Mouse (Mus musculus) stomach, embryonic 15.5 days (tissue): ENCODE data around the gene Mpped2. TPM values are rescaled to one million over a fixed set of nuclear protein-coding genes. Genes with fewer than 3 reads are reported as not detected.

ENCODE experiments used
- ATAC-seq: fragments of 200-750 bp; cut with Nextera tagmentation; 2 replicates; pipeline ENCODE4 v1.8.0; 2017; ENCODE audit warnings: low read depth, moderate number of reproducible peaks, moderate TSS enrichment; ENCODE audit not compliant: insufficient read depth, low FRiP score
- H3K27ac ChIP-seq: fragments of 300-500 bp; sonication (generic); 2 replicates; pipeline ENCODE4 v1.5.1; 2015; ENCODE audit warnings: mild to moderate bottlenecking, inconsistent platforms
- H3K27me3 ChIP-seq: fragments of 300-500 bp; sonication (generic); replicated peaks from 2 replicates; pipeline ENCODE4 v1.6.1; 2015; ENCODE audit warnings: inconsistent platforms
- H3K36me3 ChIP-seq: fragments of 300-500 bp; sonication (generic); 2 replicates; pipeline ENCODE4 v1.6.1; 2015; ENCODE audit warnings: inconsistent platforms
- H3K4me1 ChIP-seq: fragments of 300-500 bp; sonication (generic); 2 replicates; pipeline ENCODE4 v1.6.1; 2015; ENCODE audit warnings: inconsistent platforms
- H3K4me2 ChIP-seq: fragments of 300-500 bp; sonication (generic); 2 replicates; pipeline ENCODE4 v1.6.1; 2015; ENCODE audit warnings: mild to moderate bottlenecking, inconsistent platforms
- H3K4me3 ChIP-seq: fragments of 300-500 bp; sonication (generic); replicated peaks from 2 replicates; pipeline ENCODE4 v1.5.1; 2015; ENCODE audit warnings: inconsistent platforms
- H3K9ac ChIP-seq: fragments of 300-500 bp; sonication (generic); 2 replicates; pipeline ENCODE4 v1.6.1; 2015; ENCODE audit warnings: inconsistent platforms
- H3K9me3 ChIP-seq: fragments of 300-500 bp; sonication (generic); 2 replicates; pipeline ENCODE4 v1.6.1; 2016; ENCODE audit warnings: inconsistent platforms
- WGBS: fragments of 180-500 bp; shearing (Covaris S2); methylation state at CpG from one replicate; pipeline ENCODE4 v1.1.7; 2015; 5-methylcytosine and 5-hydroxymethylcytosine counted together
- polyA plus RNA-seq: library from polyadenylated mRNA; unstranded; fragments of >200 nt; fragmentation: Nextera tagmentation; extraction: Ambion mirVana; gene quantifications from 2 replicates; pipeline ENCODE4 v1.2.1, GENCODE M21; 2015

The Mpped2 gene
- polyA plus RNA-seq, 1 experiment from 2014 or later = 30.1 TPM

- WGBS = 37% methylated on average over 9 of the region's 9 CpGs
- Histone ChIP-seq H3K4me3 (no peak overlapping the region), H3K27me3 (no peaks in the 10 kb centered on the region), H3K9ac (no peak overlapping the region), H3K27ac (no peak overlapping the region), H3K9me3 (no peaks in the 10 kb centered on the region), H3K4me1 (no peaks in the 10 kb centered on the region), H3K36me3 (no peaks in the 10 kb centered on the region), H3K4me2 (peak overlapping the region; percentile 16; the same call in 1 of the 2 replicates)
- ATAC-seq = no peak
These were observed 9.8 kb upstream of the Mpped2 start for GRCm38 (mm10) chr2:106683185-106683831.

DNA sequence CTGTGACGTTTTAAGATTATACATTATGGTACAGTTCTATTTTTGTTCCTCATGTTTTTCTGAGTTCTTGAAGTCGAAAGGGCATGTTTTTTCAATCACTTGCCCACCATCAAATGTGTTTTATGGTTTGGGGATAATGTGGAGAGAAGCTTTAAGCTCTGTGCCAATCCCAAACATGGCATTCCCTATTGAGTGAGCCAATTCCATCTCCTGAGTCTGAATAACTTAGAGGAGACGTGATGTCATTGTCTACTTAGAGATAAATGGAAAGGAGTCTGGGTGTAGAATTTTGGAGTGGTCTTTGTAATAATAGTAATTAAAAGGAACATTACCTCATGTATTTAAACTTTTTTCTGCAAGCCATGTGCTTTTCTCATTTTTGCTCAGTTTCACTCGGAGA lies 9.2 kb upstream of the Mpped2 start:
- Histone ChIP-seq H3K4me2 (no peak overlapping the region), H3K4me1 (no peaks in the 10 kb centered on the region), H3K27ac (no peak overlapping the region), H3K9ac (no peak overlapping the region), H3K9me3 (no peaks in the 10 kb centered on the region), H3K27me3 (no peaks in the 10 kb centered on the region), H3K4me3 (no peak overlapping the region), H3K36me3 (no peaks in the 10 kb centered on the region)
- WGBS = 62% methylated on average over 4 of the region's 4 CpGs
- ATAC-seq = no peak

- Histone ChIP-seq H3K4me3 (no peak overlapping the region), H3K36me3 (no peaks in the 10 kb centered on the region), H3K27ac (no peak overlapping the region), H3K9me3 (no peaks in the 10 kb centered on the region), H3K9ac (no peak overlapping the region), H3K4me1 (peaks cover 12% of the 10 kb centered on the region; the same call in 1 of the 2 replicates), H3K27me3 (0 out of 2 replicates have a peak, but pooled peaks cover 3% of the 10 kb centered on the region), H3K4me2 (no peak overlapping the region)
- ATAC-seq = no peak
- 22% methylated on average over 6 of the region's 6 CpGs for WGBS
These were observed 1.2 kb upstream of the Mpped2 start for GRCm38 (mm10) chr2:106691753-106692363.

DNA sequence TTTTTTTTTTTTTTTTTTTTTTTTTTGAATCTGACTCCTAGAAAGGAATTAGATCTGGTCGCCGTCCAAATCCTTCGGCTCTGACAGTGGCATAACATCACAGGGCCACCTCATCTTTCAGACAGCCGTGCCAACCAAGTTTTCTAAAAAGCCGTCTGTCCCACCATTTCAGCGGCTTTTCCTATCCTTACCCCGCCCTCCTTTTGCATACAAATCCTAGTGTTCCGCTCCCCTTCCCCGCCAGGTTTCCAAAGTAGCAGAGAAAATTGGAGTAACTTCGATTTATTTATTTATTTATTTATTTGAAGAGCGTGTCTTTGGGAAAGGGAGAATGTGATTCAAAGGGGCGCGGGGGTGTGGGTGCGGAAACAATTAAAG lies 675 bp upstream of the Mpped2 start:
- Histone ChIP-seq H3K27ac (no peak overlapping the region; the same call in 1 of the 2 replicates), H3K9ac (no peak overlapping the region), H3K4me1 (peaks cover 12% of the 10 kb centered on the region; the same call in 1 of the 2 replicates), H3K27me3 (0 out of 2 replicates have a peak, but pooled peaks cover 3% of the 10 kb centered on the region), H3K4me2 (peak overlapping the region; percentile 98), H3K36me3 (no peaks in the 10 kb centered on the region), H3K4me3 (peak overlapping the region; percentile 80), H3K9me3 (no peaks in the 10 kb centered on the region)
- WGBS = 8% methylated on average over 14 of the region's 14 CpGs
- no peak for ATAC-seq

DNA sequence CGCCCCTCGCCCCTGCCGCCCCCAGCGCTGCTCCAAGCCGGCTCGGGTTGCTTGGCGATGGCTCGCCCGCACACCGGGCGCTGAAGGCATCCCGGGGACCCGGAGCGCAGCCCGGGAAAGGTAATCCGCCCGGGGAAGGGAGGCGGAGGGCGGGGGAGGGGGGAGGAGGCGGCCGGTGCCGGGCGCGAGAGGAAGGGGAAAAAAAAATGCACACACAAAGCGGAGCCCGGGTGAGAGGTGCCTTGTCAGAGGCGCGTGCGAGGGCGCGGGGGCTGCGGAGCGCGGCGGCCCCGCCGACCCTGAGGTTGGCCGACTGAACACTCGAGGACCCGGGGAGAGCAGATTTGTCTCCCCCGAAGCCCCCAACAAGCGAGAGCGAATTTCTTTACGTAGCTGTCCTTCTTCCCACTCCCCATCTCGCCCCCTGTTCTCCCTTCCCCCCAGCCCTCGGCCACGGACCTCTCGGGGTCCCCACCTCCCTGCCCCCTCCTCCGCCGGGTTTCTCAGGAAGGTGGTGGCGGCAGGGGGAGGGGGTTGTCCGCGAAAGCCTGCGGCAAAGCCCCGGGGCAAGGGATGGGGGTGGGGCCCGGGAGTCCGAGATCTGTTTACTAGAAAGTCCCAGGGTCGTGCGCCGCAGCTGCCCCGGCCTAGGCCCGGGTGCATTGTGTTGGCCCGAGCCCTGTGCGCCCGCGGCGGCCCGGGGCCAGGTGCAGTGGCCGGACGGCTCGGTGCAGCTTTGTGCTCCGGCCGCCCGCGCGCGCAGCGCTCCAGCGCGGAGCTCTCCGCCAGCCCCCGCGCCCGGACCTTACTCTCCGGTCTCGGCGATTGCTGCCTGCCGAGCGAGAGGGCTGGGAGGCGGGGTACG lies 865 bp downstream of the Mpped2 start:
- Histone ChIP-seq H3K4me3 (peak overlapping the region; percentile 80), H3K27me3 (0 out of 2 replicates have a peak, but pooled peaks cover 3% of the 10 kb centered on the region), H3K36me3 (no peaks in the 10 kb centered on the region), H3K4me1 (peaks cover 12% of the 10 kb centered on the region; the same call in 1 of the 2 replicates), H3K9ac (peak overlapping the region; percentile 80), H3K27ac (peak overlapping the region; percentile 87), H3K9me3 (no peaks in the 10 kb centered on the region), H3K4me2 (peak overlapping the region; percentile 98)
- WGBS = under 1% methylated on average over 82 of the region's 91 CpGs
- ATAC-seq = peak; percentile 57

- ATAC-seq = no peak
- H3K4me1 ChIP-seq = peaks cover 12% of the 10 kb centered on the region; the same call in 1 of the 2 replicates
- peak overlapping the region; percentile 80 for H3K4me3 ChIP-seq
- no peaks in the 10 kb centered on the region for H3K36me3 ChIP-seq
- H3K4me2 ChIP-seq = peak overlapping the region; percentile 98
- peak overlapping the region; percentile 80 for H3K9ac ChIP-seq
- 0 out of 2 replicates have a peak, but pooled peaks cover 3% of the 10 kb centered on the region for H3K27me3 ChIP-seq
- no peaks in the 10 kb centered on the region for H3K9me3 ChIP-seq
- under 1% methylated on average over 10 of the region's 10 CpGs for WGBS
- peak overlapping the region; percentile 87 for H3K27ac ChIP-seq
These were observed 1.5 kb downstream of the Mpped2 start for GRCm38 (mm10) chr2:106694567-106694885.

DNA sequence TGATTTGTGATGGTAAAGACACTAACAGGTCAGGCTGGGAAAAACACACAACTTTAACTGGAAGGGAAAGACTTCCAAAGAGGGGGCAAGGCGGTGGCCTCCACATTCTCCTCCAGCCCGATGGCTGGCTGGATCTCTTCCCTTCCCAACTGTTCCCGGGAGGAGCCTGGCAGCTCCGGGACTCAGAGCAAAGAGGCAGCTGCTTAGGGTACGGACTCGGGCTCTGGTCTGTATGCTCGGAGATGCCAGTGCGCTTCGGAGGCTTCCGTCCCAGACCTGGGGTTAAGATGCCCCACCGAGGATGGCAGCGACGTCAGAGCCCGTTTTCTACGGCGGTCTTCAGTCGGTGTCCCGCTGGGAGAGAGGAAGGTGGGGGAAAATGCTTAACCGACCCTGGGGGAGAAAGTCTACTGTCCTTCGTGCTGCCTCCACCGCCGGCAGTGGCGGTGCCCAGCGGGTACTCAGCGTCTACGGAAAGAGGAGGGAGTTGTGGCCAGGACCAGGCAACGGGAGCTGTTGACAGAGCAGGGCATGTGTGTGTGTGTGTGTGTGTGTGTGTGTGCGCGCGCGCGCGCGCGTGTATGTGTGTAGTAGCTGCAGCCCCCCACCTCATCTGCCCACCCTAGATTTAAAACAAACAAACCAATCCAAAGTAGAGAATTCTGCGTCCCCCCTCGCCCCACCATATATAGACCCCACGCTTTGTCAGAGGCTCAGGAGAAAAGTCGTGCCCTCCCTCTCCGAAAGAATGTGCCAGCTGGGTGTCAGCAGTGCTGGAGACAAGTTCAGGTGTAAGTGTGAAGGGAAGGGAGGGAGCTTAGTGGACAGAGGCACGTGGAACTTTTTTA lies 2.0 kb downstream of the Mpped2 start:
- no peak; the same call in 1 of the 2 replicates for ATAC-seq
- H3K4me3 ChIP-seq = peak overlapping the region; percentile 80
- under 1% methylated on average over 41 of the region's 41 CpGs for WGBS
- H3K27ac ChIP-seq = peak overlapping the region; percentile 87
- peak overlapping the region; percentile 80; the same call in 1 of the 2 replicates for H3K9ac ChIP-seq
- no peaks in the 10 kb centered on the region for H3K9me3 ChIP-seq
- peak overlapping the region; percentile 98 for H3K4me2 ChIP-seq
- 0 out of 2 replicates have a peak, but pooled peaks cover 3% of the 10 kb centered on the region for H3K27me3 ChIP-seq
- peaks cover 12% of the 10 kb centered on the region; the same call in 1 of the 2 replicates for H3K4me1 ChIP-seq
- no peaks in the 10 kb centered on the region for H3K36me3 ChIP-seq

DNA sequence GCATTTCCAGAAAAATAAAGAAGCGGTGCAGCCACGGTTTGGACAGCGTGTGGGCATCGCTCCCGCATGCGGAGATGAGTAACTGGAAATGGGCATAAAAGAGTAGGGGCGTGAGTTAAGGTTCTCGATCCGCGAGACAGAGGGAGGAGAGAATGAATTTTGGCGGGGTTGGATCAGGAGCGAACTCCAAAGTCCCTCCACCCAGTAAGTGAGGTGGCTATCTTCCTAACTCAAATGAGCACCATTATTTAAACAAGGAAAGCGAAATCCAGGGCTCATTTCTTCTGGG lies 2.6 kb downstream of the Mpped2 start:
- 6% methylated on average over 13 of the region's 13 CpGs for WGBS
- no peak overlapping the region for H3K27ac ChIP-seq
- peaks cover 12% of the 10 kb centered on the region; the same call in 1 of the 2 replicates for H3K4me1 ChIP-seq
- H3K4me2 ChIP-seq = peak overlapping the region; percentile 98
- ATAC-seq = no peak
- peak overlapping the region; percentile 2; the same call in 1 of the 2 replicates for H3K9ac ChIP-seq
- H3K4me3 ChIP-seq = peak overlapping the region; percentile 80
- H3K36me3 ChIP-seq = no peaks in the 10 kb centered on the region
- 0 out of 2 replicates have a peak, but pooled peaks cover 3% of the 10 kb centered on the region for H3K27me3 ChIP-seq
- no peaks in the 10 kb centered on the region for H3K9me3 ChIP-seq

DNA sequence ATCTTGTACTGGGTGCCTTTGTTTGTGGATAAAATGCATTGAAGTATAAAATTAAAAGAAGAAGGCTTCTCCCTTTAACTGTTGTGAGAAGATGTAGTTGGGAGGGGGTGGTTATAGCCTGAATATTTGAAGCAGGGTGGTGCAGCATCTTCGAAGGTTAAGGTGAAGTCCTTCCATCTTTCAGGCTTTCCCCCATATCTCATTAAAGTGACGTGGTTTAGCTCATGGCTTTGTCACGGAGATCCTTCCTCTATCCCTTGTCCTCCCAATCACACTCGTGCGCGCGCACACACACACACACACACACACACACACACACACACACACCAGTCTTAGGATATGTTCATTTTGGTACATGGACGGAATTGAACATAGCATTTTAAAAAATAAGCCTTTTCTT lies 3.3 kb downstream of the Mpped2 start:
- no peaks in the 10 kb centered on the region for H3K9me3 ChIP-seq
- 79% methylated on average over 8 of the region's 8 CpGs for WGBS
- H3K4me1 ChIP-seq = peaks cover 12% of the 10 kb centered on the region; the same call in 1 of the 2 replicates
- H3K9ac ChIP-seq = no peak overlapping the region
- H3K27ac ChIP-seq = no peak overlapping the region
- H3K4me3 ChIP-seq = no peak overlapping the region
- 0 out of 2 replicates have a peak, but pooled peaks cover 3% of the 10 kb centered on the region for H3K27me3 ChIP-seq
- ATAC-seq = no peak
- no peak overlapping the region for H3K4me2 ChIP-seq
- H3K36me3 ChIP-seq = no peaks in the 10 kb centered on the region

GRCm38 (mm10) chr2:106705664-106706063 lies 12.6 kb downstream of the Mpped2 start:
- no peak overlapping the region for H3K9ac ChIP-seq
- no peaks in the 10 kb centered on the region for H3K9me3 ChIP-seq
- H3K27ac ChIP-seq = no peak overlapping the region
- 82% methylated on average over 5 of the region's 5 CpGs for WGBS
- H3K4me1 ChIP-seq = no peaks in the 10 kb centered on the region
- no peak overlapping the region for H3K4me3 ChIP-seq
- ATAC-seq = no peak
- H3K4me2 ChIP-seq = no peak overlapping the region
- no peaks in the 10 kb centered on the region for H3K27me3 ChIP-seq
- H3K36me3 ChIP-seq = no peaks in the 10 kb centered on the region

GRCm38 (mm10) chr2:106707136-106707535 lies 14.1 kb downstream of the Mpped2 start:
- Histone ChIP-seq H3K36me3 (no peaks in the 10 kb centered on the region), H3K4me2 (no peak overlapping the region), H3K27me3 (no peaks in the 10 kb centered on the region), H3K9ac (no peak overlapping the region), H3K4me1 (no peaks in the 10 kb centered on the region), H3K27ac (no peak overlapping the region), H3K9me3 (no peaks in the 10 kb centered on the region), H3K4me3 (no peak overlapping the region)
- 85% methylated on average over 2 of the region's 2 CpGs for WGBS
- ATAC-seq = no peak
